Mouse (Mus musculus) kidney, embryonic 14.5 days (tissue): Measurements from ENCODE around the gene Gng2. TPM values are rescaled to one million over a fixed set of nuclear protein-coding genes. Genes with fewer than 3 reads are reported as not detected.
"Not testable (repeated sequence)": the region's sequence is repeated elsewhere in the genome, so short reads cannot be mapped to it uniquely, and the experiment has no call there.

ENCODE experiments used
- ATAC-seq: fragments of 200-750 bp; cut with Nextera tagmentation; 2 replicates; pipeline ENCODE4 v1.8.0; 2017; ENCODE audit warnings: moderate number of reproducible peaks, mild to moderate bottlenecking, moderate TSS enrichment, moderate library complexity; ENCODE audit not compliant: low FRiP score, low TSS enrichment
- H3K27ac ChIP-seq: fragments of 300-500 bp; sonication (generic); 2 replicates; pipeline ENCODE4 v1.5.1; 2014; ENCODE audit warnings: low read depth, mild to moderate bottlenecking, low read length, moderate library complexity, mixed read lengths
- H3K27me3 ChIP-seq: fragments of 300-500 bp; sonication (generic); 2 replicates; pipeline ENCODE4 v1.6.1; 2014; ENCODE audit warnings: mild to moderate bottlenecking, low read length; ENCODE audit not compliant: control insufficient read depth, insufficient read depth
- H3K36me3 ChIP-seq: fragments of 300-500 bp; sonication (generic); 2 replicates; pipeline ENCODE4 v1.6.1; 2014; ENCODE audit warnings: low read length, mixed read lengths; ENCODE audit not compliant: control insufficient read depth, insufficient read depth
- H3K4me1 ChIP-seq: fragments of 300-500 bp; sonication (generic); 2 replicates; pipeline ENCODE4 v1.6.1; 2014; ENCODE audit warnings: low read length, mixed read lengths; ENCODE audit not compliant: control insufficient read depth, insufficient read depth
- H3K4me2 ChIP-seq: fragments of 300-500 bp; sonication (generic); replicated peaks from 2 replicates; pipeline ENCODE4 v1.6.1; 2014; ENCODE audit warnings: low read depth, mild to moderate bottlenecking, low read length
- H3K4me3 ChIP-seq: fragments of 300-500 bp; sonication (generic); 2 replicates; pipeline ENCODE4 v1.5.1; 2014; ENCODE audit warnings: mild to moderate bottlenecking, low read length
- H3K9ac ChIP-seq: fragments of 300-500 bp; sonication (generic); 2 replicates; pipeline ENCODE4 v1.6.1; 2014; ENCODE audit warnings: low read depth, mild to moderate bottlenecking, low read length, moderate library complexity
- H3K9me3 ChIP-seq: fragments of 300-500 bp; sonication (generic); 2 replicates; pipeline ENCODE4 v1.6.1; 2016; ENCODE audit warnings: low read length; ENCODE audit not compliant: control insufficient read depth
- WGBS: fragments of 180-500 bp; shearing (Covaris S2); extraction: QIAGEN DNeasy Blood & Tissue Kit; methylation state at CpG from one replicate; pipeline ENCODE4 v1.1.7; 2014; 5-methylcytosine and 5-hydroxymethylcytosine counted together
- polyA plus RNA-seq: library from polyadenylated mRNA; unstranded; fragments of >200 nt; fragmentation: Nextera tagmentation; extraction: Ambion mirVana; gene quantifications from 2 replicates; pipeline ENCODE4 v1.2.1, GENCODE M21; 2014

Gng2 gene
- polyA plus RNA-seq, 1 experiment from 2014 or later: 52.9 TPM

DNA sequence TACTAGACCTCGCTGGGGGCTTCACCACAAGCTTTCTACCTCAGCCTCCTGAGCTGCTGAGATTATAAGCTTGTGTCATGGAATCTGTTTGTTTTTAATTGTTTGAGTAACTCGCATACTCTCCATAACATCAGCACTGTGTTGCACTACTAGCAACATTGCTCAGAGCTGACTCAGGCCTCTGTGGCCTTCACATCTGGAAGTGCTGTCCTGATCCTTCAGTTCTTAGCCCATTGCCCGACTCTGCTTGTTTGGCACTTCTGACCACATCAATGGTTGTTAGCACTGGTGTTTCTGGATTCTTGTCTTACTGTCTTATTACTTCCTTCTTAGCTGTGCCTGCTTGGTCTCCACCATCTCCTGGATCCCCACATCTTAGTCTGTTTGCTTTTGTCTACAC, 64.5 kb downstream of the Gng2 start:
- no peaks in the 10 kb centered on the region for H3K4me1 ChIP-seq
- no peaks in the 10 kb centered on the region for H3K27me3 ChIP-seq
- no peaks in the 10 kb centered on the region for H3K9me3 ChIP-seq
- no peaks in the 10 kb centered on the region for H3K36me3 ChIP-seq
- H3K27ac ChIP-seq: no peak overlapping the region
- WGBS: 85% methylated on average over 3 of the region's 3 CpGs
- no peak overlapping the region for H3K9ac ChIP-seq
- no peak overlapping the region for H3K4me3 ChIP-seq
- ATAC-seq: no peak
- H3K4me2 ChIP-seq: no peak overlapping the region

DNA sequence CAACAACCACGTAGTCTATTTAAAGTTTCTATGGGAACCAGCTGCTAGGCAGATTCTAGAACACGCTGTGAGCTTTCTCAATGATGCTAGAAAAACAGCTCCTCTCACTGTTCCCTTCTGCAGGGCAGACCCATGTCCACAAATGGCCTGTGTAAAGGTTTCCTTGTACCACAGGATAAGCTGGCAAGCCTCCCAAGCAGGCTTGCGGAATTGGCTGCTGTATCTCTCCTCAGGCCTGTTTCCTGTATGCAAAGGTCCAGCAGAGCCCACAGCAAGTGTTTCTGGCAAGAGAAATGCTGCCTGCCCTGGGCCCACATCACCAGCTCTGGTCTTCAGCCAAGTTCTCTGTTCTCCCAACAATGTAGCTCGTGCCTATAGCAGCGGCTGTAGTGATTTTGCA, 71.8 kb downstream of the Gng2 start:
- Histone ChIP-seq H3K4me3 (no peak overlapping the region), H3K9me3 (no peaks in the 10 kb centered on the region), H3K27me3 (no peaks in the 10 kb centered on the region), H3K36me3 (no peaks in the 10 kb centered on the region), H3K4me1 (no peaks in the 10 kb centered on the region), H3K27ac (no peak overlapping the region), H3K4me2 (no peak overlapping the region), H3K9ac (no peak overlapping the region)
- 80% methylated on average over 5 of the region's 5 CpGs for WGBS
- no peak for ATAC-seq

- Histone ChIP-seq H3K4me2 (no peak overlapping the region), H3K9me3 (no peaks in the 10 kb centered on the region), H3K4me3 (no peak overlapping the region), H3K36me3 (no peaks in the 10 kb centered on the region), H3K27ac (no peak overlapping the region), H3K4me1 (no peaks in the 10 kb centered on the region), H3K9ac (no peak overlapping the region), H3K27me3 (no peaks in the 10 kb centered on the region)
- no peak for ATAC-seq
- WGBS: 87% methylated on average over 3 of the region's 3 CpGs
Measured at GRCm38 (mm10) chr14:19904821-19905220, 72.6 kb downstream of the Gng2 start.

DNA sequence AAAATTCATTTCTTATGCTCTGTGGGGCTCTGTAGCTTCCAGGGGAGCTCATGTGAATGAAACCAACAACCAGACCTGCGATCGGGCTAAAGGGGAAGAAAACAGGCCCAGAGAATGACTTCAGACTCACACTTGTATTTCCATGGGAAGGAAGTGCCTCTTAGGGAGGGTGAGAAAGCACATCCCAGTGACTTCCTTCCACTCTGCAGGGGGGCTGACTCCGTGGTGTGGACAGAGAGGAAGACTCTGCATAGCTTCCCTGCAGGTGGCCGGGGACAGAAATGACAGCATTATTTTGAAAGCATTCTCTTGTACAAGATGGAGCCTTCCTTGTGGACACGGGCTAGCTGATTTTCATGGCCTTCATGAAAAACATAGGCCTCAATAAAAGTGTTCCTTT, 73.4 kb downstream of the Gng2 start:
- 58% methylated on average over 5 of the region's 5 CpGs for WGBS
- Histone ChIP-seq H3K9me3 (no peaks in the 10 kb centered on the region), H3K36me3 (no peaks in the 10 kb centered on the region), H3K4me1 (no peaks in the 10 kb centered on the region), H3K4me2 (no peak overlapping the region), H3K9ac (no peak overlapping the region), H3K4me3 (no peak overlapping the region), H3K27me3 (no peaks in the 10 kb centered on the region), H3K27ac (no peak overlapping the region)
- ATAC-seq: no peak

DNA sequence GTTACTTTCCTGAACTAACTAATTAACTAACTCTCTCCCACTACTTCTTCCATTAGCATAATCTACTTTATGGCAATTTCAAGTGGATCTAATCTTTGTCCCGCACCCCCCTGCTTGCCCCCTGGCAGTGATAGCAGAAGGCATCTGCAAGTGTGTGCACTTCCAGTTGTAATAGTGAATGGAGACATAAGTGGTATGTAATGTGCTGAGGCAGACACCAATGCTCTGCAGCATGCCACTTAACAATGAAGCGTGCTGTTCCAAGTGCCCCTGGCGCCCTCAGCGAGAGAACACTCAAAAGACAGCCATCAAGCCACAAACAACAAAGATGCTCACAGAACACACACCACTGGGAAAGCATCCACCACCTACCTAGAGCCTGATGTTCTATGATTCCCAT, 76.9 kb downstream of the Gng2 start:
- no peaks in the 10 kb centered on the region for H3K9me3 ChIP-seq
- H3K27ac ChIP-seq: no peak overlapping the region
- 94% methylated on average over 4 of the region's 4 CpGs for WGBS
- ATAC-seq: no peak
- no peaks in the 10 kb centered on the region for H3K27me3 ChIP-seq
- no peak overlapping the region for H3K9ac ChIP-seq
- H3K4me3 ChIP-seq: no peak overlapping the region
- H3K36me3 ChIP-seq: no peaks in the 10 kb centered on the region
- H3K4me1 ChIP-seq: no peaks in the 10 kb centered on the region
- H3K4me2 ChIP-seq: no peak overlapping the region

GRCm38 (mm10) chr14:19887569-19887968, 89.9 kb downstream of the Gng2 start:
- Histone ChIP-seq H3K4me1 (0 out of 2 replicates have a peak, but pooled peaks cover 4% of the 10 kb centered on the region), H3K9ac (no peak overlapping the region), H3K27ac (no peak overlapping the region), H3K9me3 (no peaks in the 10 kb centered on the region), H3K36me3 (no peaks in the 10 kb centered on the region; the same call in 1 of the 2 replicates), H3K27me3 (no peaks in the 10 kb centered on the region), H3K4me2 (no peak overlapping the region), H3K4me3 (no peak overlapping the region)
- 96% methylated on average over 5 of the region's 5 CpGs for WGBS
- no peak for ATAC-seq

DNA sequence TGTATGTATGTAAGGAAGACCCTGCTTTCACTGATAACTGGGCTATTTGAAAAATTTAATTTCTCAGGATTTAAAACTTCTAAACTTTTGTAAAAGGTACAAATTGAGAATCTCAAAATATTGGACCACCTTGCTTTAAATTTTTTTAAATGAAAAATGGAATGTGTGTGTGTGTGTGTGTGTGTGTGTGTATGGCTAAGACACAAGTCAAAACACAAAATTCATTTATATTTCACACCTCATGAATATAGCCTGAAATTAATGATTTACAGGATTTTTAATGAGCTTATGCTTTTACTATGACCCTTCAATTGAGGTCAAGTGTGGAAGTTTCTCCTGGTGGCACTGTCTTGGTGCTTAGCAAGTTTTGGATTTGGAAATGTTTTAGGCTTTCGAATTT, 93.0 kb downstream of the Gng2 start:
- not testable (repeated sequence) for H3K36me3 ChIP-seq
- 91% methylated on average over 1 of the region's 1 CpGs for WGBS

DNA sequence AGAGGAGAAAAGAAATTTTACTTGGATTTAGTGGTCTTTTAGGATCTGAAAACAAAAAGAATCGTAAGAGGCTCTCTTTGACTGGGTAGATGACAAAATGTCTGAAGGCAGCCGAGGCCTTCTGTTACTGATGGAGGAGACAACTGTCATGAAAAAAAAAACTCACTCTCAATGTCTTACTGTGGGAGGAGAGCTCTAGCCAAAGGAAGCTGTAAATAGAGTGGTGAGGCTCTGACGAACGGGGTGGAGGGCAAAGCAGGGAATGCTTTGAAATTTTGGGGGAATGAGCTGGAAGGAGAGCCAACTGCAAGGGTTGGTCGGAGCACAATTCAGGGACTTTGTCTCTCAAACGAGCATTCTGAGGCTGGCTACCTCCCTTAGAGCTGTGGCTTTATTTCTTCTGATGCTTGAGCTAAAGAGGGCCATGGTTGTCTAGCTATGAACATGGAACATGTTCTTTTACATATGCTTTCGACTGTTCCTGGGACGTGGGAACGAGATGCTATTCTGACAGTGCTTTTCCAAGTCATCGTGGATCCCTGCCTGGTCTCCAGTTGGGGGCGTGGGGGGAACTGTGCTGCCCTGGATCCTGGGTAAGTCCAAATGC, 103.1 kb downstream of the Gng2 start:
- H3K4me1 ChIP-seq: no peaks in the 10 kb centered on the region
- 57% methylated on average over 11 of the region's 11 CpGs for WGBS
- H3K27me3 ChIP-seq: no peaks in the 10 kb centered on the region
- no peak overlapping the region for H3K27ac ChIP-seq
- H3K4me2 ChIP-seq: no peak overlapping the region
- H3K4me3 ChIP-seq: no peak overlapping the region
- H3K36me3 ChIP-seq: no peaks in the 10 kb centered on the region
- no peak for ATAC-seq
- H3K9me3 ChIP-seq: no peaks in the 10 kb centered on the region
- no peak overlapping the region for H3K9ac ChIP-seq

More for the DNA sequence above, 93.0 kb downstream of the Gng2 start:
- H3K4me3 ChIP-seq, H3K4me2 ChIP-seq, ATAC-seq, H3K9me3 ChIP-seq, H3K27ac ChIP-seq, H3K27me3 ChIP-seq, H3K4me1 ChIP-seq, H3K9ac ChIP-seq: not testable (repeated sequence)

GRCm38 (mm10) chr14:19867286-19867935, 110.0 kb downstream of the Gng2 start:
- H3K9ac ChIP-seq: no peak overlapping the region
- H3K4me2 ChIP-seq: no peak overlapping the region
- H3K27me3 ChIP-seq: no peaks in the 10 kb centered on the region
- H3K9me3 ChIP-seq: no peaks in the 10 kb centered on the region
- WGBS: 34% methylated on average over 5 of the region's 5 CpGs
- no peaks in the 10 kb centered on the region for H3K36me3 ChIP-seq
- no peak overlapping the region for H3K27ac ChIP-seq
- no peak overlapping the region for H3K4me3 ChIP-seq
- ATAC-seq: peak; percentile 82
- H3K4me1 ChIP-seq: peaks cover 2% of the 10 kb centered on the region; the same call in 1 of the 2 replicates
